Mouse (Mus musculus): ENCODE data around the gene Mef2d.

GRCm38 (mm10) chr3:88150999-88151364 is 8.8 kb downstream of the Mef2d start:
- TF ChIP-seq CTCF (IDR thresholded peaks at IDR 0.05; ENCODE audit: control insufficient read depth, insufficient read depth, low read length) (no peak), POLR2A (IDR thresholded peaks at IDR 0.05; ENCODE audit: borderline replicate concordance, control insufficient read depth, low read depth, low read length) (no peak)

All from bone marrow, adult 2 months (tissue).